Mouse (Mus musculus) limb, embryonic 11.5 days (tissue): ENCODE measurements around the gene Oca2. TPM values are rescaled to one million over a fixed set of nuclear protein-coding genes. Genes with fewer than 3 reads are reported as not detected.

Source experiments
- ATAC-seq: fragments of 200-750 bp; cut with Nextera tagmentation; 2 replicates; pipeline ENCODE4 v1.8.0; 2017; ENCODE audit warnings: low read depth; ENCODE audit not compliant: insufficient number of reproducible peaks, low FRiP score, low TSS enrichment
- DNase-seq: peaks from one replicate; pipeline ENCODE4 v3.0.0-alpha.2; 2015; ENCODE audit warnings: low spot score
- H3K27ac ChIP-seq: fragments of 300-500 bp; sonication (generic); replicated peaks from 2 replicates; pipeline ENCODE4 v1.5.1; 2014; ENCODE audit warnings: low read depth, mild to moderate bottlenecking, low read length
- H3K27me3 ChIP-seq: fragments of 300-500 bp; sonication (generic); 2 replicates; pipeline ENCODE4 v1.6.1; 2014; ENCODE audit warnings: mild to moderate bottlenecking, low read length, mixed read lengths; ENCODE audit not compliant: control insufficient read depth, insufficient read depth
- H3K36me3 ChIP-seq: fragments of 300-500 bp; sonication (generic); 2 replicates; pipeline ENCODE4 v1.6.1; 2014; ENCODE audit warnings: mild to moderate bottlenecking, low read length, moderate library complexity, mixed read lengths; ENCODE audit not compliant: control insufficient read depth, insufficient read depth
- H3K4me1 ChIP-seq: fragments of 300-500 bp; sonication (generic); 2 replicates; pipeline ENCODE4 v1.6.1; 2014; ENCODE audit warnings: low read length, mixed read lengths; ENCODE audit not compliant: control insufficient read depth, insufficient read depth
- H3K4me2 ChIP-seq: fragments of 300-500 bp; sonication (generic); 2 replicates; pipeline ENCODE4 v1.6.1; 2014; ENCODE audit warnings: low read depth, mild to moderate bottlenecking, moderate library complexity; ENCODE audit not compliant: severe bottlenecking
- H3K4me3 ChIP-seq: fragments of 300-500 bp; sonication (generic); 2 replicates; pipeline ENCODE4 v1.5.1; 2014; ENCODE audit warnings: low read depth, low read length
- H3K9ac ChIP-seq: fragments of 300-500 bp; sonication (generic); 2 replicates; pipeline ENCODE4 v1.6.1; 2014; ENCODE audit warnings: mild to moderate bottlenecking, low read length
- H3K9me3 ChIP-seq: fragments of 300-500 bp; sonication (generic); 2 replicates; pipeline ENCODE4 v1.6.1; 2016; ENCODE audit warnings: low read length; ENCODE audit not compliant: control insufficient read depth
- WGBS: fragments of 180-500 bp; shearing (Covaris S2); extraction: QIAGEN DNeasy Blood & Tissue Kit; methylation state at CpG from one replicate; pipeline ENCODE4 v1.1.7; 2014; 5-methylcytosine and 5-hydroxymethylcytosine counted together
- polyA plus RNA-seq: library from polyadenylated mRNA; unstranded; fragments of >200 nt; fragmentation: Nextera tagmentation; extraction: Ambion mirVana; gene quantifications from 2 replicates; pipeline ENCODE4 v1.2.1, GENCODE M21; 2014

Gene Oca2
- polyA plus RNA-seq, 1 experiment from 2014 or later = not detected

DNA sequence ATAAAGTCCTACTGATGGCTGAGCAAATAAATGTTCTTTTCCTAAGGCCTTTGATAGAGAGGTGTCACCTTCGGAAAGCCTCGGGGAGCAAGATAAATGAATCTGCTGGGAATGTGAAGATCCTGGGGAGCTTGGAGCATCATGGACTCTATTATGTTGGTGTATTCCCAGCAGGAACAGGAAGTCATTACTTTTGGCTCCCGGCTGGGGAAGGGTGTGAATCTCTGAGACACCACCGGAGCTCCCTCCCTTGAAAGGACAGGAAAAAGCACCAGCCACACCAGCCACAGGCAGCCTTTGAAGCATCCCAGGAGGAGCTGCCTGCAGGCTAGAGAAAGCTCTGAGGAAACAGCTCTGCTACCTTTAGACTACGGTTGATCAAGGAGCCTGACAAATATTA lies 280.2 kb downstream of the Oca2 start:
- Histone ChIP-seq H3K36me3 (no peaks in the 10 kb centered on the region), H3K27me3 (no peaks in the 10 kb centered on the region), H3K4me1 (no peaks in the 10 kb centered on the region), H3K4me3 (no peak overlapping the region), H3K4me2 (no peak overlapping the region), H3K9ac (no peak overlapping the region), H3K9me3 (no peaks in the 10 kb centered on the region), H3K27ac (no peak overlapping the region)
- DNase-seq (no peak), ATAC-seq (no peak)
- WGBS = 8% methylated on average over 5 of the region's 5 CpGs

DNA sequence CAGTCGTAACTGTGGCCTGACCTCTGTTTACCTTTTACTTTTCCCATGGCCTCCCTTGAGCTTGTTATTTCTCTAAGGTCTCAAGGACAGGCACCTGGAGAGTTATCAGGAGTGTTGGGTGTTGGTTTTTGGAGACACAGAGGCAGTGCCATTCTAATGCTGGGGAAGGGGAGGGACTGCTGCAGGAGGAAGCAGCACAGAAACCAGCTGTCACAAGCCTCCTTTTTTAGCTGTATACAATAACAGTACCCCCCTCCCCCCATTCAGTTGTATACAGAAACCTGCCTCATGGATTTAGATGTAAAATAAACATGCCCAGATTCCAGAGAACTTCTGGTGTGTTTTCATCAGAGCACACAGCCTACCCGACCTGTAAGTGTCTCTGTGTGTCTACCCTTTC lies 295.3 kb downstream of the Oca2 start:
- H3K4me2 ChIP-seq = no peak overlapping the region
- H3K27me3 ChIP-seq = no peaks in the 10 kb centered on the region
- ATAC-seq = no peak
- H3K36me3 ChIP-seq = no peaks in the 10 kb centered on the region
- H3K9ac ChIP-seq = no peak overlapping the region
- no peaks in the 10 kb centered on the region for H3K4me1 ChIP-seq
- no peak overlapping the region for H3K4me3 ChIP-seq
- no peaks in the 10 kb centered on the region for H3K9me3 ChIP-seq
- WGBS = 45% methylated on average over 2 of the region's 2 CpGs
- DNase-seq = no peak
- no peak overlapping the region for H3K27ac ChIP-seq

DNA sequence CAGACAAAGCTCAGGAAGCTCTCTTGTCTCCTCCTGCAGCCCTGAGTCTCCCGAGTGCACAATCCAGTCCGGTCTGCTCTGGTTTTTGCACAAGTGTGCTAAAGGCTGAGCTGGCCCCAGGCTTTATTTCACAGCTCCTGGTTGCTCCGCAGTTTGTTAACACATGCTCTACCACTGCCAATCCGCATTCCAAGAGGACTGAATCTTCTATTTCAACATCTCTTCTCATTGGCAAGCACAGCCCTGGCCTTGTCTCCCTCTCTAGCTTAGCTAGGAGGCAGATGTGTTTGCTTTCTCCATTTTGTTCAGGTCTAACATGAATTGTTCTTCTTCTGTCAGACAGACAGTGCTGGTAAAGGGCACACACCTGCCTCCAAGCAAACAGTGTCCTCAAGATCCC lies 309.7 kb downstream of the Oca2 start:
- no peak for ATAC-seq
- H3K4me1 ChIP-seq = no peaks in the 10 kb centered on the region
- no peak for DNase-seq
- H3K4me2 ChIP-seq = no peak overlapping the region
- no peak overlapping the region for H3K9ac ChIP-seq
- WGBS = 65% methylated on average over 4 of the region's 4 CpGs
- no peak overlapping the region for H3K4me3 ChIP-seq
- H3K27me3 ChIP-seq = no peaks in the 10 kb centered on the region
- no peaks in the 10 kb centered on the region for H3K36me3 ChIP-seq
- H3K27ac ChIP-seq = no peak overlapping the region
- H3K9me3 ChIP-seq = no peaks in the 10 kb centered on the region

DNA sequence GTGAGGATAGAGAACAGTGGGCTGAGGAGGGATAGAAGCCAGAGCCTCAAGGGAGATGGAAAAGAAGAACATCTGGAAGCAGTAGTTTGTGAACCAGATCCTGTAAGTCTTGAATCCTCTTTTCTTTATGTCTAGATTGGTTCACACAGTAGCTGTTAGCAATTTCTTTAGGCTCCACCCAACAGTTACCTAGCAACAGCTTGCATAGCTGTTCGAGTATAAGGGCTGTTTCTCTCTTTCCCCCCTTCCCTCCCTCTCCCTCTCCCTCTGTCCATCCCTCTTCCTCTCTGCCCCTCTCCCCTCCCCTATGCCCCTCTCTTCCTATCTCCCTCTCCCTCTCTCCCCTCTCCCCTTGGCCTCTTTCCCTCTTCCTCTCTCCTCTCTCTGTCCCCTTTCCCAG lies 312.2 kb downstream of the Oca2 start:
- DNase-seq (peak; percentile 9), ATAC-seq (no peak)
- Histone ChIP-seq H3K4me2 (no peak overlapping the region), H3K27ac (no peak overlapping the region), H3K4me1 (no peaks in the 10 kb centered on the region), H3K27me3 (no peaks in the 10 kb centered on the region), H3K9me3 (no peaks in the 10 kb centered on the region), H3K9ac (no peak overlapping the region), H3K36me3 (no peaks in the 10 kb centered on the region), H3K4me3 (no peak overlapping the region)
- 7% methylated on average over 1 of the region's 1 CpGs for WGBS

Other genes with a start within 250 kb of the Oca2 start
- 5.6 and 6.3 TPM in 2 replicates for gene Nipa1, start 219.8 kb upstream of the Oca2 start, polyA plus RNA-seq
- gene Herc2, start 189.6 kb upstream of the Oca2 start, polyA plus RNA-seq = 21.5 and 29.7 TPM in 2 replicates